Mouse (Mus musculus) E14TG2a.4 (cell line): ENCODE data around the gene Bmt2.

Experiments
- CTCF ChIP-seq: conservative IDR thresholded peaks from 2 replicates; pipeline ENCODE4 v1.5.1; 2014; ENCODE audit warnings: low read length
- POU5F1 ChIP-seq: IDR thresholded peaks from 2 replicates; pipeline ENCODE4 v1.6.1; 2014; ENCODE audit warnings: low read length, borderline replicate concordance

- TF ChIP-seq CTCF = no peak
- no peak for TF ChIP-seq POU5F1
These were observed 68.2 kb downstream of the Bmt2 start for GRCm38 (mm10) chr6:13609353-13610140.
